Mouse (Mus musculus) layer of hippocampus, adult 8-10 months (tissue): ENCODE measurements around the gene Akr1c18. TPM values are rescaled to one million over a fixed set of nuclear protein-coding genes. Genes with fewer than 3 reads are reported as not detected.
"Not testable (repeated sequence)": the region's sequence is repeated elsewhere in the genome, so short reads cannot be mapped to it uniquely, and the experiment has no call there.

Source experiments
- DNase-seq, 2 experiments: peaks; one replicate each; pipeline ENCODE4 v3.0.0; 2022; ENCODE audit warnings: low spot score in 2 of 2
- total RNA-seq, 4 experiments: library from RNA; stranded (reverse); gene quantifications; 2 replicates each; pipeline ENCODE4 v1.2.4; 2022

Akr1c18 gene
- 1 to 10 TPM; 2.1 to 2.8 (median 2.6) TPM for total RNA-seq

- peak; percentile 11 to 13 for DNase-seq
These were observed at the start of gene Akr1c18 for GRCm38 (mm10) chr13:4150518-4150917. Gene Akr1c18, minus strand, starts transcription at chr13:4150654.

- no peak for DNase-seq
These were observed 42.1 kb upstream of the Akr1c18 start for GRCm38 (mm10) chr13:4192511-4192910.

GRCm38 (mm10) chr13:4190904-4191303 lies 40.5 kb upstream of the Akr1c18 start, which contains the start of gene Akr1c13:
Gene Akr1c13, plus strand, starts transcription at chr13:4191150.
- DNase-seq, result no peak

- DNase-seq, result no peak
These were observed 37.7 kb upstream of the Akr1c18 start for GRCm38 (mm10) chr13:4188174-4188573.

- not testable (repeated sequence) for DNase-seq
These were observed 36.4 kb upstream of the Akr1c18 start for GRCm38 (mm10) chr13:4186641-4187411.

- no peak for DNase-seq
These were observed 32.7 kb upstream of the Akr1c18 start for GRCm38 (mm10) chr13:4183116-4183515.

- DNase-seq, result not testable (repeated sequence)
These were observed 30.9 kb upstream of the Akr1c18 start for GRCm38 (mm10) chr13:4181321-4181720.

- no peak for DNase-seq
These were observed 22.5 kb upstream of the Akr1c18 start for GRCm38 (mm10) chr13:4172978-4173377.

GRCm38 (mm10) chr13:4168006-4168405 lies 17.6 kb upstream of the Akr1c18 start:
- no peak for DNase-seq

GRCm38 (mm10) chr13:4155286-4155685 lies 4.8 kb upstream of the Akr1c18 start:
- DNase-seq, result no peak

GRCm38 (mm10) chr13:4153593-4153992 lies 3.1 kb upstream of the Akr1c18 start:
- DNase-seq, result no peak

GRCm38 (mm10) chr13:4152908-4153307 lies 2.5 kb upstream of the Akr1c18 start:
- DNase-seq, result no peak

GRCm38 (mm10) chr13:4144261-4144660 lies 6.2 kb downstream of the Akr1c18 start:
- no peak for DNase-seq

- no peak for DNase-seq
These were observed 17.4 kb downstream of the Akr1c18 start for GRCm38 (mm10) chr13:4133070-4133469.

- DNase-seq, result no peak
These were observed 18.7 kb downstream of the Akr1c18 start for GRCm38 (mm10) chr13:4131721-4132120.

- DNase-seq, result no peak
These were observed 19.1 kb downstream of the Akr1c18 start for GRCm38 (mm10) chr13:4131317-4131716.

- peak in 1 of 2 experiments; percentile 9 for DNase-seq
These were observed 21.4 kb downstream of the Akr1c18 start for GRCm38 (mm10) chr13:4129100-4129499.

- DNase-seq, result not testable (repeated sequence)
These were observed 24.6 kb downstream of the Akr1c18 start for GRCm38 (mm10) chr13:4125846-4126245.

- not testable (repeated sequence) for DNase-seq
These were observed 26.0 kb downstream of the Akr1c18 start for GRCm38 (mm10) chr13:4124471-4124870.

GRCm38 (mm10) chr13:4123146-4123545 lies 27.3 kb downstream of the Akr1c18 start:
- no peak for DNase-seq

- no peak for DNase-seq
These were observed 31.1 kb downstream of the Akr1c18 start for GRCm38 (mm10) chr13:4119181-4119904.
